Mouse (Mus musculus): ENCODE measurements around the gene Chac1. TPM values are rescaled to one million over a fixed set of nuclear protein-coding genes. Genes with fewer than 3 reads are reported as not detected.

The Chac1 gene
- polyA plus RNA-seq, 1 experiment from 2014 or later = 6.2 TPM

DNA sequence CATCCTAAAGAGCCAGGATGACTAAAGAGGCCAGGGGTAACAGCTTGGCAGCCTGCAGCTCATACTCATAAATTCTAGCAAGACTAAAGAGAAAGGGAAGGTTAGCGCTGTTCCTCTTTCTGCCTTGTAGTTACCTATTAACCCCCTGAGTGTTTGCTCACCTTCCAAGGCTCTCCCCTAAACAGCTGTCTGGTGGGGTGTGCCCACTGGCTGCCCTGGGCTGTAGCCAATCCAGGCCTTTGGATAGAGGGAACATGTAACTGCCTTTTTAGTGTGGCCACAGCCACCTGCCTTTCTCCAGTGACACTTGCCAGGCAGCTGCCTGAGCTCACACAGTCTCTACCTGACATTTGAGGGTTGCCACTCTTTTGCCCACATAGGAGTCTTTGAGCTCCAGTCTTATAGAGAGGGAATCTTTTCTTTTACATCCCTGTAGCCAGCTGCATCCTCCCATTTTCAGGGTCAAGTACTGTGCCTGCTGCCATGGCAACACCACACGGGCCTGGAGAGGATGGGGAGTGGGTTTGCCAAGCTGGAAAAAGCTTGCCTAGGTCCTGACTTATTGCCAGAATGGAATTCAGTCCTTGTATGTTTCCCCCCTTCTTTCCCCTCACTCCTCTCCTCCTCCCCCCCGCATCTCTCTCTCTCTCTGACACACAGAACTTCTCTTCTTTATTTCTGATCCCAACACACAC is 21.8 kb upstream of the Chac1 start:
- H3K9me3 ChIP-seq = no peaks in the 10 kb centered on the region
- no peak overlapping the region for H3K9ac ChIP-seq
- no peak overlapping the region for H3K27ac ChIP-seq (replicated peaks)
- H3K36me3 ChIP-seq = no peaks in the 10 kb centered on the region
- 0 out of 2 replicates have a peak overlapping the region, but pooled peaks have one; percentile 77 for H3K4me2 ChIP-seq
- peaks cover 96% of the 10 kb centered on the region for H3K27me3 ChIP-seq
- peak; percentile 19; the same call in 1 of the 2 replicates for ATAC-seq (ENCODE audit: low read depth)
- H3K4me3 ChIP-seq = no peak overlapping the region
- peaks cover 51% of the 10 kb centered on the region for H3K4me1 ChIP-seq (replicated peaks)
- WGBS = 46% methylated on average over 3 of the region's 3 CpGs

GRCm38 (mm10) chr2:119330795-119331194 is 20.2 kb upstream of the Chac1 start:
- H3K36me3 ChIP-seq = no peaks in the 10 kb centered on the region
- H3K9ac ChIP-seq = no peak overlapping the region
- peaks cover 35% of the 10 kb centered on the region for H3K4me1 ChIP-seq (replicated peaks)
- H3K9me3 ChIP-seq = no peaks in the 10 kb centered on the region
- H3K27me3 ChIP-seq = peaks cover 90% of the 10 kb centered on the region
- H3K4me3 ChIP-seq = no peak overlapping the region
- ATAC-seq (ENCODE audit: low read depth) = no peak
- H3K27ac ChIP-seq (replicated peaks) = no peak overlapping the region
- H3K4me2 ChIP-seq = no peak overlapping the region
- 92% methylated on average over 8 of the region's 8 CpGs for WGBS

DNA sequence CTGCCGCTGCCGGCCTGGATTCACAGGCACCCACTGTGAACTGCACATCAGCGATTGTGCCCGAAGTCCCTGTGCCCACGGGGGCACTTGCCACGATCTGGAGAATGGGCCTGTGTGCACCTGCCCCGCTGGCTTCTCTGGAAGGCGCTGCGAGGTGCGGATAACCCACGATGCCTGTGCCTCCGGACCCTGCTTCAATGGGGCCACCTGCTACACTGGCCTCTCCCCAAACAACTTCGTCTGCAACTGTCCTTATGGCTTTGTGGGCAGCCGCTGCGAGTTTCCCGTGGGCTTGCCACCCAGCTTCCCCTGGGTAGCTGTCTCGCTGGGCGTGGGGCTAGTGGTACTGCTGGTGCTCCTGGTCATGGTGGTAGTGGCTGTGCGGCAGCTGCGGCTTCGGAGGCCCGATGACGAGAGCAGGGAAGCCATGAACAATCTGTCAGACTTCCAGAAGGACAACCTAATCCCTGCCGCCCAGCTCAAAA is 18.8 kb upstream of the Chac1 start:
- Histone ChIP-seq H3K9ac (no peak overlapping the region), H3K4me2 (no peak overlapping the region), H3K4me3 (no peak overlapping the region), H3K9me3 (no peaks in the 10 kb centered on the region), H3K4me1 (replicated peaks) (peaks cover 23% of the 10 kb centered on the region), H3K36me3 (no peaks in the 10 kb centered on the region), H3K27ac (replicated peaks) (no peak overlapping the region), H3K27me3 (peaks cover 82% of the 10 kb centered on the region)
- WGBS = 67% methylated on average over 24 of the region's 24 CpGs
- ATAC-seq (ENCODE audit: low read depth) = no peak

DNA sequence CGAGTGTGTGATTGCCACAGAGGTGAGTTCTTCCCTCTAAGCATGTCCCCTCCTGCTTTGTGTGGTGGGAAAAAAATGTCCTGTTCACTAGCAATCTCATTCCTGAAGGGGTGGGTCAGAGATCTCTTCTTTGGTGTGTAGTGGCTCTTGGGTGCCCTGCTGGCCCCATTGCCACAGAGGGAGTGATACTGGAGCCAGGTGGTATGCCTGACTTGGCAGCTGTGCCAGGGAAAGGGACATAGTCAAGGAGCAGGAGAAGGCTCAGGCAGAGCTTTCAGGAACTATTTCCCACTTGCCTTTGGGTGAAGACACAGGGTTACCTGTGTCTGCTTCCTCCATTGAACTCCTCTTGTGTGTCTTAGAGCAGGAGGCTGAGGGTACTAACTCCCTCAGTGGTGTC is 16.9 kb upstream of the Chac1 start:
- no peak overlapping the region for H3K9ac ChIP-seq
- no peak overlapping the region for H3K4me3 ChIP-seq
- no peak overlapping the region for H3K27ac ChIP-seq (replicated peaks)
- no peaks in the 10 kb centered on the region for H3K9me3 ChIP-seq
- no peak overlapping the region for H3K4me2 ChIP-seq
- H3K4me1 ChIP-seq (replicated peaks) = peaks cover 15% of the 10 kb centered on the region
- H3K36me3 ChIP-seq = no peaks in the 10 kb centered on the region
- peaks cover 63% of the 10 kb centered on the region for H3K27me3 ChIP-seq
- WGBS = 68% methylated on average over 1 of the region's 1 CpGs
- ATAC-seq (ENCODE audit: low read depth) = no peak

GRCm38 (mm10) chr2:119334964-119335525 is 16.0 kb upstream of the Chac1 start:
- Histone ChIP-seq H3K4me3 (no peak overlapping the region), H3K36me3 (no peaks in the 10 kb centered on the region), H3K4me2 (no peak overlapping the region), H3K9ac (no peak overlapping the region), H3K27me3 (peaks cover 54% of the 10 kb centered on the region), H3K9me3 (no peaks in the 10 kb centered on the region), H3K27ac (replicated peaks) (no peak overlapping the region), H3K4me1 (replicated peaks) (peaks cover 10% of the 10 kb centered on the region)
- no peak for ATAC-seq (ENCODE audit: low read depth)
- WGBS = 76% methylated on average over 7 of the region's 7 CpGs

DNA sequence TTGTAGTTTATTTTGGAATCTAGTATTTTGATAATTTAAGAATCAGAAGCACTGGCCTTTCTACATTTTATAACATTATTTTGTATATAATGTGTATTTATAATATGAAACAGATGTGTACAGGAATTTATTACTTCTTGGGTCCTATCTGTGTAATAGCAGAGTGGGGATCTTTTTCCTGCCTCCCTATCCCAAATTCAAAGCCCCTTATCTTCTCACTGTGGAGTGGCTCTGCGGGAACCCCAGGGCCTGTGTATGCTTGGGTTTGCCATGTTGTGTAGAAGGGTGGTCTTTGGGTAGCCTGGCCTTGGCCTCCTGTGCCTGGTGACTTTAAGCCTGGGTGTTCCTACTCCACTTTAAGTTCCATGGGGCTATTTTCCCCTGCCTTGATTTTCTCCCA is 15.5 kb upstream of the Chac1 start:
- Histone ChIP-seq H3K4me1 (replicated peaks) (peaks cover 10% of the 10 kb centered on the region), H3K27ac (replicated peaks) (no peak overlapping the region), H3K9me3 (no peaks in the 10 kb centered on the region), H3K36me3 (no peaks in the 10 kb centered on the region), H3K27me3 (peaks cover 49% of the 10 kb centered on the region), H3K4me3 (no peak overlapping the region), H3K4me2 (no peak overlapping the region), H3K9ac (no peak overlapping the region)
- no peak for ATAC-seq (ENCODE audit: low read depth)
- 83% methylated on average over 1 of the region's 1 CpGs for WGBS

DNA sequence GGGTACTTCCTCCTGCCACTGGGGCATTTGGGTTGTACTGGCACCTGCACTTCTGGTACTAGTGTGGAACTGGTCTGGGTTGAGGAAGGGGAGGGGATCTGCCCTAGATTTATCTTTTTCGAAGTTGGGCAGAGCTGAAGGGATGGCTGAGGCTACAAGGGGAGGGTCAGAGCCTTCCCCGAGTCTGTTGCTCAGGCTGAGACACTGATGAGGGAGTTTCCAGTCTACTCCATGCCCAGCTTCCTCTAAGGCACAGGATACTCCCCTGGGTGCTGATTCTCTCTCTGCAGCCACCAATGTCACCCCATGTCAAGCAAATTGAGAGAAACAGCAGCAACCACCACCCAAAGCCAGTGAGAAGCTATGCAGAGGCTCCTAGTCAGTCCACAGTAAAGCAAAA is 15.0 kb upstream of the Chac1 start:
- Histone ChIP-seq H3K9me3 (no peaks in the 10 kb centered on the region), H3K9ac (no peak overlapping the region), H3K36me3 (no peaks in the 10 kb centered on the region), H3K27ac (replicated peaks) (peak overlapping the region; percentile 46; the same call in 1 of the 2 replicates), H3K4me2 (no peak overlapping the region), H3K4me1 (replicated peaks) (peaks cover 10% of the 10 kb centered on the region), H3K27me3 (peaks cover 44% of the 10 kb centered on the region), H3K4me3 (no peak overlapping the region)
- WGBS = 86% methylated on average over 2 of the region's 2 CpGs
- ATAC-seq (ENCODE audit: low read depth) = no peak

DNA sequence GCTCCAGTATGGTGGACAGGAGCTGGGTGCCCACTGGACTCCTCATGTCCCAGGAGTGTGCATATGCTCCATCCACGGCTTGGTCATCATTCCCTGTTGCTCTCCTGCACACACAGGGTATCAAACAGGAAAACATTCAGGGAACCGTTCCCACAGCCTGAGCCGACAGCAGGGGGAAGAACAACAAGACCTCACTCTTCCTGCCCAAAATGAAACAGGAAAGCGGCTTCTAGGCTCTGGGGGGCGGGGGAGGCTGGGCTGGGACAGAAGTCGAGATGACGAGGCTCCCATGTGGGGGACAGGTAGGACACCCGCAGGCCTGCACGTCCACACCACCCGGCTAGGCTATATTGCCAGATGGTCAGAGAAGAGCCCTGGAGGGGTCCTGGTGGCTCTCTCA is 14.6 kb upstream of the Chac1 start:
- H3K4me2 ChIP-seq = no peak overlapping the region
- peaks cover 10% of the 10 kb centered on the region for H3K4me1 ChIP-seq (replicated peaks)
- no peak overlapping the region for H3K9ac ChIP-seq
- no peaks in the 10 kb centered on the region for H3K36me3 ChIP-seq
- peaks cover 40% of the 10 kb centered on the region for H3K27me3 ChIP-seq
- H3K4me3 ChIP-seq = no peak overlapping the region
- ATAC-seq (ENCODE audit: low read depth) = no peak
- no peaks in the 10 kb centered on the region for H3K9me3 ChIP-seq
- H3K27ac ChIP-seq (replicated peaks) = peak overlapping the region; percentile 46; the same call in 1 of the 2 replicates
- 73% methylated on average over 10 of the region's 10 CpGs for WGBS

DNA sequence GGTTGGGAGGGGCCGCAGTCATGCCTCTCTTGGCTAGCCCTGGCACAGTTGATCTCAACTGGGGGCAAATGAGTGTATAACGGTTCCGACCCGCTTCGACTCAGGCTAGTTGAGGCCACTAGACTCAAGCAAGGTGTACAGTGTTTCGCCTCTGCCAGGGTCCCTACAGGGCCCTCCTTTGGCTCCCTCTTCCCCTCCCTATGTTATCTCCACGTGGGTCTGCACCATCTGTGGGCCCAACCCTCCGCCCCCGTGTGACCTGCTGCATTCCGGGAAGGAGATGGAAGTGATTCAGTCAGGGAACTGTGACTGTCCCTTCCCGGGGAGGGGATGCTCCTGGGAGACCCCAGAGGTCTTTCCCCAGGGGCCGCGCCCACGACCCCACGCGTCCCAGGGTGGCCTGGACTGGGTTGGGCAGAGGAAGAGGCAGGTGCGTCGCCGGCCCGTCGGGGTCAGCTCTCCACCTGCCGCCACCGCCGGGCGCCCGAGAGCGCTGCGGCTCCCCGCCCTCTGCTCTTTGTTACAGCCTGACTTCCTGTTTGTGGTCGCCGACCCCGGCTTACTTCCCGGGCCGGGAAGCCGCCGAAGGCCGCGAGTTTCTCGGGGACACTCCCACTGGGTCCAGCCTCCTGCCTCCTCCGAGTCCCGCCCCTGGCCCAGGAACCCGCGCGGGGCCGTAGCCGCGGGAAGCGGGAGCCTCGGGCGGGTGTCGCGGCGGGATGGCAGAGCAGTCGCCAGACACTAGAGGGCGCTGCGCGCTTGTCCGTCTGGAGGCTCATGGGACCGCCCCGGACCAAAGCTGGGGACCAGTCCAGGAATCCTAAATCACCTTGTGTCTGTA is 13.4 kb upstream of the Chac1 start:
- H3K27me3 ChIP-seq = peaks cover 28% of the 10 kb centered on the region
- H3K4me2 ChIP-seq = peak overlapping the region; percentile 82
- no peaks in the 10 kb centered on the region for H3K36me3 ChIP-seq
- peak overlapping the region; percentile 58 for H3K4me3 ChIP-seq
- peak; percentile 86 for ATAC-seq (ENCODE audit: low read depth)
- peak overlapping the region; percentile 87 for H3K9ac ChIP-seq
- peaks cover 10% of the 10 kb centered on the region for H3K4me1 ChIP-seq (replicated peaks)
- peak overlapping the region; percentile 61 for H3K27ac ChIP-seq (replicated peaks)
- whole genome bisulfite sequencing = 8% methylated on average over 60 of the region's 60 CpGs
- H3K9me3 ChIP-seq = no peaks in the 10 kb centered on the region

DNA sequence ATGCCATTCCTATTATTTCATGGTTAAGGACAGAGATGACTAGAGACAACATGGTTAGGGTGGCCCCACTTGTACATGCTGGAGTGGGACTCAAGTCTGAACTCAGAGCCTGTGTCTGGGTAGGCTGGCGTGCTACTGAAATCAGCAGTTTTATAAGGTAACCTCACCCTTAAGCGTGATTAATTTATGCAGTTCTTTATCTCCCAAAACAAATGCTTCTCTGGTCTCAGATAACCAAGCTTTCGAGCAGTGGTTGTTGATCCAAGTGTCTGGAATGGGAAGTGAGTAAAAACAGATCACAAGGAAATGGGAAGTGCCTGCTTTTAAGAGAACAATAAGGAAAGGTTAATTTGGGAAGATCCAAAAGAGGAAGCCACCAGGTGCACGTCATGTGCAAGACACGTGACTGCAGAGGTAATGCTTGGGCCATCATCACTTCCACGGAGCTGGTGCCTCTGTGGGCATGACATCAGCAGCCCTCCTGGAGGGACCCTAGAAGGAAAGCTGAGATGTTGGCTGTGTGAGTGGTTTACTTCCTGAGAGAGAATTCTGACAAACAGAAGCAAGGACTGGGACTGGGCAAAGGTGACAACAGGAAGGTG is 6.4 kb upstream of the Chac1 start:
- Histone ChIP-seq H3K9ac (no peak overlapping the region), H3K36me3 (no peaks in the 10 kb centered on the region), H3K27me3 (peaks cover 9% of the 10 kb centered on the region), H3K9me3 (no peaks in the 10 kb centered on the region), H3K4me2 (no peak overlapping the region), H3K4me3 (no peak overlapping the region), H3K4me1 (replicated peaks) (no peaks in the 10 kb centered on the region), H3K27ac (replicated peaks) (no peak overlapping the region)
- 59% methylated on average over 6 of the region's 6 CpGs for WGBS
- ATAC-seq (ENCODE audit: low read depth) = no peak

DNA sequence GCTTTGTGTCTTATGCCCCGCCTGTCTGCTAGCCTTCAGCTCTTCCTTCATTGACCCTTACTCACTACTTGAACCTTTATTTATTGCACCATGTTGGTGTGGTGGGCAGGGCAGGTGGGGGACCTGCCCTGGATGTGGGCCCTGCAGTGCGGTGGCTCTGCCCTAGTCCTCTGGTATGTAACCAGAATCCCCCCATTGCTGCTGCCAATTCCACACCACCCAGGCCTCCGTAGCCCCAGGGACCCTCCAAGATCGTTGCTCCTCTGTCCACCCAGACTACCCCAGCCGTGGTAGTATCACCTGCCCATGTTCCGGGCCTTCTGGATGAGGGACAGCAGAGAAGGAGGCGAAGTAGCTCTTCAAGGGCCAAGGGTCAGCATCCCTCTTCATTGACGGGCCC is 2.7 kb downstream of the Chac1 start:
- H3K4me1 ChIP-seq (replicated peaks) = peaks cover 13% of the 10 kb centered on the region
- H3K27me3 ChIP-seq = peaks cover 26% of the 10 kb centered on the region
- no peak overlapping the region for H3K9ac ChIP-seq
- ATAC-seq (ENCODE audit: low read depth) = no peak
- H3K4me2 ChIP-seq = no peak overlapping the region
- 93% methylated on average over 8 of the region's 8 CpGs for whole genome bisulfite sequencing
- H3K4me3 ChIP-seq = no peak overlapping the region
- peaks cover 7% of the 10 kb centered on the region for H3K36me3 ChIP-seq
- no peaks in the 10 kb centered on the region for H3K9me3 ChIP-seq
- H3K27ac ChIP-seq (replicated peaks) = no peak overlapping the region

DNA sequence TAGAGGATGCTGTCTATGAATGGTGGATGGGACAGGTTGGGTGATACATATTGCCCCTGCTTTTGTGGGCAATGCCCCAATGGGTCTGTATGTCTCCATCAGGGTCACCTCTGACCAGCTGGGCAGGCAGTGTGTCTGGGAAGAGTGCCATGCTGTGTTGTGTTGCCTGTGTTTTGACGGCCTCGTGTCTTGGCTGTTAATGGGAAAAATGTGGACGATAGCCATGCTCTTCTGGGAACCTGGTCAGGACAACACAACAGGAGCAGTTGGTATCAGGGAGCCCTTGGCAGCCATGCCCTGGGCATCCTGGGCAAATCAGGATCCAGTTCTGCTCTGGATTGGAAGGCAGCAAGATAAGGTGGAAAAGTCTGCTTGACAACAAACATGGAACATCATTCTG is 4.1 kb downstream of the Chac1 start:
- Histone ChIP-seq H3K4me2 (no peak overlapping the region), H3K36me3 (peaks cover 7% of the 10 kb centered on the region), H3K4me3 (no peak overlapping the region), H3K27ac (replicated peaks) (no peak overlapping the region), H3K9me3 (no peaks in the 10 kb centered on the region), H3K4me1 (replicated peaks) (peaks cover 13% of the 10 kb centered on the region), H3K9ac (no peak overlapping the region), H3K27me3 (peaks cover 17% of the 10 kb centered on the region)
- no peak for ATAC-seq (ENCODE audit: low read depth)
- 88% methylated on average over 3 of the region's 3 CpGs for WGBS
